In the genomic region with DNA sequence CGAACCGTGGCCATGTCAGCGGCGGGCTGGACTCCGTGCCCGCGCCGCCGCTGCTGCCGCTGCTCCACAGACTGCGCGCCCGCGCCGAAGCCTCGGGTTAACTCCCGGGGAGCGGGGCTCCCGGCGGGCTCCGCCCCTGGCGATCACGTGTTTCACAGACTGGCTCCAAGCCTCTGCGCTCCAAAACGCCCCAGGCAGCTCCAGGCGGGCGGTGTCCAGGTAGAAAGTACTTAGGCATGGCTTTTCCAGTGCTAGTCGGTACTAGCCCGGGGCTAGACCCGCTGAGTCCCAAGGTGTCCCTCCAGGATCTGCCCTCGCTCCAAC, we compare ENCODE assay signal across 8 mouse cellular contexts. TPM values are rescaled to one million over a fixed set of nuclear protein-coding genes. Genes with fewer than 3 reads are reported as not detected.
A peak's percentile ranks its signal among the peaks of the same experiment; 100 is the strongest.
DNase-seq lines count a peak whose midpoint lies in the region; ATAC-seq and TF ChIP-seq lines count a peak whose summit lies in the region.

A gene (minus strand): TSS at position 138 of the 324 bp plus-strand sequence.

- TF ChIP-seq POLR2A in CH12.LX (IDR thresholded peaks at IDR 0.05; ENCODE audit: low read depth, low read length) = peak; percentile 77

- dilution Hi-C loops in CH12.LX (cut with MboI; ENCODE audit: extremely low pct_ligation_motif_present, extremely low pct_unique_long_range_greater_than_20kb, low sequenced_read_pairs) = no loop called here

- H3K79me2 ChIP-seq in CH12.LX (replicated peaks; ENCODE audit: control insufficient read depth, extremely low read depth, insufficient read depth, poor library complexity, severe bottlenecking) = no peaks in the 10 kb centered on the region

- H3K36me3 ChIP-seq in CH12.LX (replicated peaks in 1 of 2; ENCODE audit: control insufficient read depth in 1 of 2, insufficient read depth in 1 of 2, low read length in 1 of 2) = no peaks in the 10 kb centered on the region
- no peaks in the 10 kb centered on the region for H3K36me3 ChIP-seq in forebrain, embryonic 13.5 days (ENCODE audit: poor library complexity, severe bottlenecking)
- no peaks in the 10 kb centered on the region for H3K36me3 ChIP-seq in heart, postnatal 0 days (replicated peaks; ENCODE audit: control insufficient read depth, insufficient read depth, low read length)
- no peaks in the 10 kb centered on the region for H3K36me3 ChIP-seq in liver, embryonic 15.5 days (replicated peaks)
- no peaks in the 10 kb centered on the region for H3K36me3 ChIP-seq in neural tube, embryonic 11.5 days (ENCODE audit: control insufficient read depth, insufficient read depth, low read length)
- H3K36me3 ChIP-seq in stomach, postnatal 0 days (ENCODE audit: control insufficient read depth, insufficient read depth, low read length) = no peaks in the 10 kb centered on the region

- H3K9me3 ChIP-seq in CH12.LX (replicated peaks; ENCODE audit: low read length) = no peaks in the 10 kb centered on the region
- H3K9me3 ChIP-seq in forebrain, embryonic 13.5 days (replicated peaks) = no peaks in the 10 kb centered on the region
- no peaks in the 10 kb centered on the region for H3K9me3 ChIP-seq in heart, postnatal 0 days (replicated peaks; ENCODE audit: control insufficient read depth, low read length)
- H3K9me3 ChIP-seq in liver, embryonic 15.5 days (replicated peaks) = no peaks in the 10 kb centered on the region
- H3K9me3 ChIP-seq in neural tube, embryonic 11.5 days (ENCODE audit: control insufficient read depth, low read length) = no peaks in the 10 kb centered on the region
- no peaks in the 10 kb centered on the region for H3K9me3 ChIP-seq in stomach, postnatal 0 days (ENCODE audit: control insufficient read depth, low read length)

- in situ Hi-C loops in CH12.LX (cut with MboI; ENCODE audit: low pct_ligation_motif_present, low pct_unique_long_range_greater_than_20kb, low sequenced_read_pairs) = loop anchor here (10.0 kb wide), 1 partner anchor 58 kb away; no protein-coding TSS in a partner anchor

- H3K9ac ChIP-seq in CH12.LX (ENCODE audit: insufficient read depth, low read depth) = peak within 1 kb of the TSS; percentile 59
- peak within 1 kb of the TSS; percentile 72 for H3K9ac ChIP-seq in forebrain, embryonic 13.5 days
- H3K9ac ChIP-seq in heart, postnatal 0 days (replicated peaks; ENCODE audit: low read depth, low read length) = peak within 1 kb of the TSS; percentile 74
- peak within 1 kb of the TSS; percentile 64 for H3K9ac ChIP-seq in liver, embryonic 15.5 days
- peak within 1 kb of the TSS; percentile 77 for H3K9ac ChIP-seq in neural tube, embryonic 11.5 days (ENCODE audit: low read length)
- H3K9ac ChIP-seq in stomach, postnatal 0 days (ENCODE audit: low read length) = peak within 1 kb of the TSS; percentile 76

- WGBS in forebrain, embryonic 13.5 days = under 1% methylated on average over 31 of the region's 31 CpGs
- 0% methylated on average over 31 of the region's 31 CpGs for WGBS in heart, postnatal 0 days
- WGBS in liver, embryonic 15.5 days (ENCODE audit: insufficient replicate concordance) = 0% methylated on average over 31 of the region's 31 CpGs
- 1% methylated on average over 29 of the region's 31 CpGs for WGBS in neural tube, embryonic 11.5 days
- WGBS in stomach, postnatal 0 days = under 1% methylated on average over 18 of the region's 31 CpGs

- TF ChIP-seq RAD21 in CH12.LX (IDR thresholded peaks at IDR 0.05; ENCODE audit: low read depth, low read length) = no peak

- ATAC-seq in forebrain, embryonic 13.5 days = peak; percentile 92
- peak; percentile 96 for ATAC-seq in heart, postnatal 0 days (ENCODE audit: insufficient read depth, low read depth)
- ATAC-seq in liver, embryonic 15.5 days (ENCODE audit: insufficient read depth) = peak; percentile 83
- ATAC-seq in neural tube, embryonic 11.5 days (ENCODE audit: insufficient read depth, low FRiP score, low TSS enrichment) = peak; percentile 89
- ATAC-seq in stomach, postnatal 0 days (ENCODE audit: low FRiP score, low TSS enrichment) = peak; percentile 95

- H3K4me1 ChIP-seq in CH12.LX (ENCODE audit: control insufficient read depth in 1 of 2, insufficient read depth in 2 of 2) = peaks cover 3 to 11% of the 10 kb centered on the region in 2 experiments
- H3K4me1 ChIP-seq in forebrain, embryonic 13.5 days = peaks cover 28% of the 10 kb centered on the region
- peaks cover 7% of the 10 kb centered on the region; the same call in 1 of the 2 replicates for H3K4me1 ChIP-seq in heart, postnatal 0 days (ENCODE audit: control insufficient read depth, insufficient read depth)
- 0 out of 2 replicates have a peak, but pooled peaks cover 3% of the 10 kb centered on the region for H3K4me1 ChIP-seq in liver, embryonic 15.5 days (replicated peaks)
- 0 out of 2 replicates have a peak, but pooled peaks cover 5% of the 10 kb centered on the region for H3K4me1 ChIP-seq in neural tube, embryonic 11.5 days (ENCODE audit: control insufficient read depth, insufficient read depth, low read length)
- no peaks in the 10 kb centered on the region for H3K4me1 ChIP-seq in stomach, postnatal 0 days (replicated peaks; ENCODE audit: control insufficient read depth, insufficient read depth)

- peak within 1 kb of the TSS; percentile 69 for H3K4me2 ChIP-seq in CH12.LX (ENCODE audit: insufficient read depth, low read depth, poor library complexity, severe bottlenecking)
- H3K4me2 ChIP-seq in forebrain, embryonic 13.5 days = peak within 1 kb of the TSS; percentile 98
- peak within 1 kb of the TSS; percentile 90 for H3K4me2 ChIP-seq in heart, postnatal 0 days (ENCODE audit: low read depth, low read length)
- H3K4me2 ChIP-seq in liver, embryonic 15.5 days = peak within 1 kb of the TSS; percentile 76
- peak within 1 kb of the TSS; percentile 96 for H3K4me2 ChIP-seq in neural tube, embryonic 11.5 days (ENCODE audit: low read depth)
- H3K4me2 ChIP-seq in stomach, postnatal 0 days (replicated peaks; ENCODE audit: low read depth) = peak within 1 kb of the TSS; percentile 95

- DNase-seq in CH12.LX (ENCODE audit: extremely low read depth) = no peak
- DNase-seq in c-Kit-positive CD71-negative TER-119-negative erythroid progenitor cells, embryonic 14.5 days (ENCODE audit: low read depth) = peak; percentile 85
- DNase-seq in heart, postnatal 0 days (ENCODE audit: low spot score) = peak; percentile 84
- peak; percentile 95 to 97 for DNase-seq in kidney, postnatal 4 days
- DNase-seq in neural tube, embryonic 11.5 days (ENCODE audit: low spot score) = peak; percentile 86
- DNase-seq in stomach, postnatal 0 days (ENCODE audit: low spot score) = peak; percentile 93

- H3K4me3 ChIP-seq in CH12.LX (replicated peaks in 1 of 3; ENCODE audit: low read depth in 2 of 3, low read length in 2 of 3, poor library complexity in 1 of 3) = peak within 1 kb of the TSS; percentile 35 to 85 (median 38)
- H3K4me3 ChIP-seq in forebrain, embryonic 13.5 days = peak within 1 kb of the TSS; percentile 58
- H3K4me3 ChIP-seq in heart, postnatal 0 days (ENCODE audit: low read depth, low read length) = peak within 1 kb of the TSS; percentile 79
- H3K4me3 ChIP-seq in liver, embryonic 15.5 days (replicated peaks) = peak within 1 kb of the TSS; percentile 63
- H3K4me3 ChIP-seq in neural tube, embryonic 11.5 days (ENCODE audit: low read depth, low read length) = peak within 1 kb of the TSS; percentile 74
- H3K4me3 ChIP-seq in stomach, postnatal 0 days (ENCODE audit: low read depth, low read length) = peak within 1 kb of the TSS; percentile 79

- TF ChIP-seq CTCF in CH12.LX (conservative IDR thresholded peaks at IDR 0.05 in 1 of 2, IDR thresholded peaks at IDR 0.05 in 1 of 2; ENCODE audit: low read depth in 2 of 2, low read length in 2 of 2) = no peak
- no peak for TF ChIP-seq CTCF in heart, postnatal 0 days (IDR thresholded peaks at IDR 0.05; ENCODE audit: low read depth)
- TF ChIP-seq CTCF in stomach, postnatal 0 days (IDR thresholded peaks at IDR 0.05; ENCODE audit: low read depth) = no peak

- no peaks in the 10 kb centered on the region for H3K27me3 ChIP-seq in CH12.LX (replicated peaks)
- H3K27me3 ChIP-seq in forebrain, embryonic 13.5 days = peaks cover 28% of the 10 kb centered on the region; the same call in 1 of the 2 replicates
- no peaks in the 10 kb centered on the region for H3K27me3 ChIP-seq in heart, postnatal 0 days (ENCODE audit: control insufficient read depth, insufficient read depth, low read length)
- H3K27me3 ChIP-seq in liver, embryonic 15.5 days = peaks cover 45% of the 10 kb centered on the region
- H3K27me3 ChIP-seq in neural tube, embryonic 11.5 days (ENCODE audit: control insufficient read depth, insufficient read depth, low read length) = peaks cover 8% of the 10 kb centered on the region
- H3K27me3 ChIP-seq in stomach, postnatal 0 days (ENCODE audit: control insufficient read depth, insufficient read depth, low read length) = no peaks in the 10 kb centered on the region

- no peak within 1 kb of the TSS for H3K27ac ChIP-seq in CH12.LX (ENCODE audit: insufficient read depth, low read depth)
- no peak within 1 kb of the TSS for H3K27ac ChIP-seq in forebrain, embryonic 13.5 days
- H3K27ac ChIP-seq in heart, postnatal 0 days (ENCODE audit: low read depth) = peak within 1 kb of the TSS; percentile 41; the same call in 1 of the 2 replicates
- peak within 1 kb of the TSS; percentile 64 for H3K27ac ChIP-seq in liver, embryonic 15.5 days (replicated peaks)
- H3K27ac ChIP-seq in neural tube, embryonic 11.5 days (ENCODE audit: low read depth, low read length) = no peak within 1 kb of the TSS
- peak within 1 kb of the TSS; percentile 56; the same call in 1 of the 2 replicates for H3K27ac ChIP-seq in stomach, postnatal 0 days (replicated peaks)

- TF ChIP-seq EP300 in CH12.LX (IDR thresholded peaks at IDR 0.05; ENCODE audit: low read length) = no peak
- TF ChIP-seq EP300 in heart, postnatal 0 days (IDR thresholded peaks at IDR 0.05; ENCODE audit: low read depth) = no peak
- no peak for TF ChIP-seq EP300 in stomach, postnatal 0 days (optimal IDR thresholded peaks at IDR 0.05)

TF ChIP-seq in CH12.LX, 34 proteins besides CTCF, POLR2A, EP300 and RAD21 (continues in another document):
- no peak for TF ChIP-seq IRF4 (IDR thresholded peaks at IDR 0.05; ENCODE audit: low read depth, low read length)
- no peak for TF ChIP-seq ZNF384 (IDR thresholded peaks at IDR 0.05; ENCODE audit: low read depth, low read length)
- TF ChIP-seq USF2 (conservative IDR thresholded peaks at IDR 0.05; ENCODE audit: low read depth, low read length) = peak; percentile 65
- peak; percentile 78 for TF ChIP-seq MAX (IDR thresholded peaks at IDR 0.05; ENCODE audit: low read length)

RNA-seq across cellular contexts. Expression of the gene that starts here (rescaled TPM):
- total RNA-seq in CH12.LX (2012; rRNA removed) = 4.3 and 5.0 TPM in 2 replicates
- 0.32 and 1.00 TPM in 2 replicates for total RNA-seq in CH12.LX (2014; rRNA removed)
- 0.63 and 0.81 TPM in 2 replicates for polyA plus RNA-seq in CH12.LX (2012; ENCODE audit: insufficient read length, low read depth)
- 5.1 TPM in 2 replicates for polyA plus RNA-seq in forebrain, embryonic 13.5 days (2015; fragmentation: Nextera tagmentation; extraction: Ambion mirVana)
- 4.1 and 4.3 TPM in 2 replicates for total RNA-seq in heart, postnatal 0 days (2014; rRNA removed; ENCODE audit: low replicate concordance)
- polyA plus RNA-seq in heart, postnatal 0 days (2015; fragmentation: Nextera tagmentation; extraction: Ambion mirVana) = 4.0 and 4.7 TPM in 2 replicates
- polyA plus RNA-seq in liver, embryonic 15.5 days (2015; fragmentation: Nextera tagmentation; extraction: Ambion mirVana) = 12.7 and 13.0 TPM in 2 replicates
- 2.9 and 4.1 TPM in 2 replicates for polyA plus RNA-seq in neural tube, embryonic 11.5 days (2014; fragmentation: Nextera tagmentation; extraction: Ambion mirVana)
- 7.3 and 7.4 TPM in 2 replicates for polyA plus RNA-seq in stomach, postnatal 0 days (2015; fragmentation: Nextera tagmentation; extraction: Ambion mirVana)

Comparison
In these comparisons a context has a peak if more than half of its experiments do, and no peak if none do; other contexts are left out.
1. H3K27ac ChIP-seq: peak in heart, postnatal 0 days (single experiment), liver, embryonic 15.5 days (single experiment) and stomach, postnatal 0 days (single experiment); none in CH12.LX (single experiment), forebrain, embryonic 13.5 days (single experiment) and neural tube, embryonic 11.5 days (single experiment).
2. Peak in every context shown above with its lines, with median percentiles within 50 percentile points of each other: H3K4me2 ChIP-seq, H3K4me3 ChIP-seq, H3K9ac ChIP-seq and ATAC-seq.